Mouse (Mus musculus) gastrocnemius, adult 2 months (tissue): ENCODE measurements around the gene Rxylt1. TPM values are rescaled to one million over a fixed set of nuclear protein-coding genes. Genes with fewer than 3 reads are reported as not detected.

Experiments used
- DNase-seq: peaks from one replicate; pipeline ENCODE4 v3.0.0; 2022
- H3K27ac ChIP-seq: fragments of 200-600 bp; 2 replicates; pipeline ENCODE4 v1.8.1; 2022; ENCODE audit warnings: mild to moderate bottlenecking
- H3K4me3 ChIP-seq: fragments of 200-600 bp; 2 replicates; pipeline ENCODE4 v1.8.1; 2022; ENCODE audit warnings: mild to moderate bottlenecking, moderate library complexity
- CTCF ChIP-seq: fragments of 200-600 bp; IDR thresholded peaks from 2 replicates; pipeline ENCODE4 v1.8.1; 2022; ENCODE audit warnings: antibody characterized with exemption, mild to moderate bottlenecking, moderate library complexity
- intact Hi-C: fragments of 180-260 bp; cut with DNase I; formaldehyde crosslinking; loops from one replicate; pipeline ENCODE4 v1.15.1; 2025
- total RNA-seq, 2 experiments: library from RNA; stranded (reverse); gene quantifications; 2 replicates each; pipeline ENCODE4 v1.2.3; 2021

Rxylt1 gene
- total RNA-seq, 2 experiments from 2014 or later = 42.1 to 45.2 TPM

GRCm38 (mm10) chr10:122081352-122081751, 15.8 kb downstream of the Rxylt1 start:
- TF ChIP-seq CTCF = no peak
- no peak for DNase-seq
- Histone ChIP-seq H3K27ac (no peak overlapping the region), H3K4me3 (no peak overlapping the region)
- intact Hi-C loops = no loop called here

DNA sequence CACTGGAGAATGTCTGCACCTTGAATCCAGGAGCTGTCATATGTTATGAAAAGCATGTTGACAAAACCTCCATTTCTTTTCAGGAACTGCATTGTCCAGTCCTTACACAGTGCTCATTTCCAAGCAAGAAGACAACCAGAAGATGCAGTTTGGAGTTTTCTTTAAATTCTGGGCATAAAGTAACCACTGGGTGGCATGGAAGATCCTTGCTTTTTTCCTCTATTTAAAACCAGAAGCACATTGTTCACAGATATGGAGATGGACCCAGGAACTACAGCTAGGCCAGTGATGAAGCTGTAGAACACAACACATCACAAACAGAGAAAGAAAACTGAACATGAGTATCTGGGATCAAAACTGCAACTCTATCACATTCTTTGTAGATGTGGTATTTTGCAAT, 28.0 kb downstream of the Rxylt1 start:
- H3K27ac ChIP-seq = no peak overlapping the region
- TF ChIP-seq CTCF = peak; percentile 21; the same call in 1 of the 2 replicates
- intact Hi-C loops = no loop called here
- no peak for DNase-seq
- H3K4me3 ChIP-seq = no peak overlapping the region

DNA sequence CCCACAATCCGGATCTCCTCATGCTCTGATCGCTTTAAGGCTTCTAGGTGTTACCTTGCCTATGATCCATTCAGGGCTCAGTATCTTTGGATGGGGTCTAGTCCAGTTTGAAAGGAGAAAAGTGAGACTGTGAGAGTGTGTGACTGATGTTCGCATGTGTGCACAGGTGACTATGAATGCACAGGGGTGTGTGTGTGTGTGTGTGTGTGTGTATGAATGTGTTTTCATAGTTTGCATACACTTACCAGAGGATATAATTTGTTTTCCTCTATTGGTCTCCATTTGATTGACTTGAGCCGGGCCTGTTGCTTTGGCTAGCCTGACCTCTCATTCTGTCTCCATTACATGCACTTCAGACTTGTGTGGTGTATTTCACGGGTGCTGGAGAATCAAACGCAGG, 41.3 kb downstream of the Rxylt1 start:
- DNase-seq = no peak
- TF ChIP-seq CTCF = no peak
- no peak overlapping the region for H3K27ac ChIP-seq
- H3K4me3 ChIP-seq = no peak overlapping the region
- intact Hi-C loops = no loop called here

- intact Hi-C loops = no loop called here
- peak; percentile 47 for DNase-seq
- peak; percentile 83 for TF ChIP-seq CTCF
- Histone ChIP-seq H3K4me3 (peak overlapping the region; percentile 21), H3K27ac (no peak overlapping the region)
Observed at GRCm38 (mm10) chr10:122054535-122054934, 42.6 kb downstream of the Rxylt1 start.

GRCm38 (mm10) chr10:122051831-122052230, 45.3 kb downstream of the Rxylt1 start:
- TF ChIP-seq CTCF = no peak
- DNase-seq = peak; percentile 84
- Histone ChIP-seq H3K27ac (no peak overlapping the region), H3K4me3 (no peak overlapping the region)
- intact Hi-C loops = loop anchor here (1.0 to 2.0 kb wide), 4 partner anchors 219 to 365 kb away; no protein-coding TSS in a partner anchor

- intact Hi-C loops = no loop called here
- TF ChIP-seq CTCF = peak; percentile 95; the same call in 1 of the 2 replicates
- peak; percentile 88 for DNase-seq
- Histone ChIP-seq H3K4me3 (peak overlapping the region; percentile 87), H3K27ac (peak overlapping the region; percentile 79; the same call in 1 of the 2 replicates)
Observed at GRCm38 (mm10) chr10:122047727-122048365, 49.3 kb downstream of the Rxylt1 start.

DNA sequence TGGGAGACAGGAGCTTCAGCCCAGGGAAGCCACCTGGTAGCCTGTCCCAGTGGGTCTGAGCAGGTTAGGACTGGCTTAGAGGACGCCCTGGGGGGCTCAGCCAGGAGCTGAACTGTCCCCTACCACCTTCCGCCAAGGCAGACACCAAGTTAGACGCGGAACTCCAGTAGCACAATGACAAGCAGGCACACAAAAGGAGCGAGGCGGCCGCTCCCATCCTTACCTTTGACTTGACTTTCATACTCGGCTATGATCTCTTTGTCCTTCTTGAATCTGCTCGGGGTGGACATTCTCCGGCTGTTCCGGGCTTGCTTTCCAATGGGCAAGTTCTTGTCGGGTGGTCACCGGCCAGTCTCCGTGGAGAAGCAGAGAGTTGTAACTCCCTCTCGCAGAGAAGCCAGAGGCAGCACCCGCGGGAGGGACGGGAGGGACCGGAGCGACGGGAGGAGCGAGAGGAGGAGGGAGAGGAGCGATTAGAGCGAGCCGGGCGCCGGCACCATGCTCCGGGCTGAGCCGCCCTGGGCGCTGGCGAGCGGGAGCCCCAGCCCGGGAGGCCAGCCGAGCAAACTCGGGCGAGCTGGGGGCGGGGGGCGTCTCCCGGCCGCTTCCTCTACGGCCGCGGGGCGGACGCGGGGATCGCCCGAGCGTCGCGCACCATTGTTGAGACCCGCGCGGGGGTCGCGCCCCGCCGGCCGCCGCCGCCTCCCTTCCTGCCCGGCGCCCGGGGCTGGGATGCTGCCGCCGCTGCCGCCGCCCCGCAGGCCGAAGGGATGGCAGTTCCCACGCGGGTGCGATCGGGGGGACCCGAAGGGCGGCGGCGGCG, 50.1 kb downstream of the Rxylt1 start, which contains the start of gene Srgap1:
TSS of gene Srgap1 (minus strand) at position 412 of the 823 bp plus-strand sequence.
- Histone ChIP-seq H3K4me3 (peak within 1 kb of the TSS; percentile 87), H3K27ac (peak within 1 kb of the TSS; percentile 79)
- TF ChIP-seq CTCF = no peak
- intact Hi-C loops = no loop called here
- peak; percentile 69 for DNase-seq

DNA sequence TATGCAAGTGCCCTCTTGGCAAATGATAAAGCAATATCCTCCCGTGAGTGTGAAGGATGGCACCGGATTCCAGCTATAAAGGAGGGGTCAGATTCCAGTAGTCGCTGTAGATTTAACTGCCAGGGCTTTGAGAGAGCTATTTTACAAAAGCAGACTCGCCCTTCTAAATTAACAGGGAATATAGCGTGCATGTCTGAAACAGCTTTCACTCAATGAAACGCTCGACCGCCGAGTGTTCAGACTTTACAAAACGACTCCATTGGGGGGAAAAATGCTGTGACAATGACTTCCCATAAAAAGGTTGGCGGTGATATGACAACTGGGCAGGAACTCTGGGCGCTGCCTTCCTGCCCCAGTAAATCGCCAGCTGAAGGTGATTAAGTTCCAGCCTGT, 50.7 kb downstream of the Rxylt1 start:
- intact Hi-C loops = no loop called here

DNA sequence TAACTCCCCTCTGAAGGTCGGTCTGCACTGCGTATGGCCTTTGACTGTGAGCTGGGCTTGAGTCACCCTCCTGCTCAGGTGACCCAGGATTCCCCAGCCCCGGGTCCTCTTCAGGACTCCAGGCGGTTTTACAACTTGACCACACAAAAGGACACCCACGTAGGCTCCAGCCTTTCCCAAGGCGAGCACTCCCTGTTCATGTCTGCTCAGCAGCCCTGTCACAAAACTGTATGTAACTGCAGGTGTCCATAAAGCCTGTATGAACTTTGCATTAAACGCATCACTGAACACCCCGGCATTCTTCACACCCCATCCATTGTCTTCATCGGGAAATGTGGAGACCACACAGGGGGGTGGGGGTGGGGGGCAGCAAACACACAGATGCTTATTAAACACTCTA, 51.2 kb downstream of the Rxylt1 start:
- no peak for DNase-seq
- Histone ChIP-seq H3K4me3 (peak overlapping the region; percentile 87), H3K27ac (no peak overlapping the region)
- intact Hi-C loops = no loop called here
- TF ChIP-seq CTCF = no peak

More for the DNA sequence above, 50.7 kb downstream of the Rxylt1 start:
- H3K27ac ChIP-seq = peak overlapping the region; percentile 79
- peak overlapping the region; percentile 87 for H3K4me3 ChIP-seq
- TF ChIP-seq CTCF = no peak
- no peak for DNase-seq

DNA sequence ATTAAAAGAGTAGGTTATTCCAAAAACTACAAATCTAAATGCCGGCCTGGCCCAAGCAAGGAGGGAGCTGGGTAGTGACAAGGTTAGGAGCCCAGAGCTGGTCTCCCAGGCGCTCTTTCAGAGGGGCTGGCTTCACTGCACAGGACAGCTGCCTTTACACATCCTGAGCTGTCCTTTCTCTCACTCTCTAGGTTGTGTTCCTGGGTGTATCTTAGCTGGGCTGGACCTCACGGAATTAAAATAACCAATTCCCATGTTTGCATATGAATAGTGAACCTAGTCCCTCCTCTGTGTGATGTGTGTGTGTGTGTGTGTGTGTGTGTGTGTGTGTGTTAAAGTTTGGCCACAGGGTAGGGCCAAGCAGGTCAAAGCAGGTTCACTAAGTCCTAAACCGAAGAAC, 52.2 kb downstream of the Rxylt1 start:
- intact Hi-C loops = no loop called here
- DNase-seq = no peak
- TF ChIP-seq CTCF = no peak
- no peak overlapping the region for H3K27ac ChIP-seq
- H3K4me3 ChIP-seq = no peak overlapping the region

GRCm38 (mm10) chr10:122040372-122040771, 56.8 kb downstream of the Rxylt1 start:
- no peak overlapping the region for H3K27ac ChIP-seq
- no peak for DNase-seq
- intact Hi-C loops = no loop called here
- peak; percentile 56 for TF ChIP-seq CTCF
- no peak overlapping the region for H3K4me3 ChIP-seq

- Histone ChIP-seq H3K4me3 (no peak overlapping the region), H3K27ac (no peak overlapping the region)
- intact Hi-C loops = no loop called here
- no peak for TF ChIP-seq CTCF
- DNase-seq = no peak
Observed at GRCm38 (mm10) chr10:122039566-122039965, 57.6 kb downstream of the Rxylt1 start.

DNA sequence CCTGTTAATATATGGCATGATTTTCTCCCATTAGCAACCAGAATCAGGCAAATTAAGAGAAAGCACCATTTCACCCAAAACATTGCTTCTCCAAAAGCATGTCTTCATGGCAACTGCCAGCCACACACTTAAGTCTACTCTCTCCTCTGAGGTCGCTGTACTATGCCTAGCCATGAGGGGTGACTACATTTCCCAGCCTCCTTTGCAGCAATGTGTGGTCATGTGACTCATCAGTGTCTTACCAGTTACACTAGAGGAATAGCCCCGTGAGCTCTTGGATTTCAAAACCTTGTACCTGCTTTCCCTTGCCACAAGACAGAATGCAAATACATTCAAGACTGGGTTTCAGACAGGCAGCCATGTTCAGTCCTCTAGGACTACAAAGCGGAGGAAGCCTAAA, 58.6 kb downstream of the Rxylt1 start:
- intact Hi-C loops = no loop called here
- no peak for DNase-seq
- H3K4me3 ChIP-seq = no peak overlapping the region; the same call in 1 of the 2 replicates
- H3K27ac ChIP-seq = no peak overlapping the region
- TF ChIP-seq CTCF = no peak
